Mouse (Mus musculus): Measurements from ENCODE around the gene Phf8.

DNA sequence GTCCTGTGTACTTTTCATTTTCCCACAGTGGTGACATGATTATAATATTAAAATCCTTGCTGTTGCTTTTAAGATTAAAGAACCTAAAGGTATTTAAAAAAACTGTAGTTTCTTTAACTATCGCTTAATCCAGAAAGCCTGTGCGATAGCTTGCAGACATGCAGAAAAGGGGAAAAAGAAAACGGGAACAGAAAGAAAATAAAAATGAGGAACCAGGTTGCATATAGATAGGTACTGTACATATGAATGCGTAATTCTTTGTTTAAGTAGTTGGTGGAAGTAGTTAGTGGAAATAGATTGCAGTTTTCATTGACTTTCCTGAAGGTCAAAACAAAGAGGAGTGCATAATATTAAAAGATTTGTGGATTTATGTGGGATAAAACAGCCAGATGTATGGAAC, 32.9 kb downstream of the Phf8 start:
- no peak for TF ChIP-seq CTCF (IDR thresholded peaks at IDR 0.05; ENCODE audit: low read depth)
- TF ChIP-seq EP300 (optimal IDR thresholded peaks at IDR 0.05), result no peak

Data from stomach, postnatal 0 days (tissue).